Mouse (Mus musculus) MEL (cell line): ENCODE measurements around the gene Tmem115. TPM values are rescaled to one million over a fixed set of nuclear protein-coding genes. Genes with fewer than 3 reads are reported as not detected.

Source experiments
- DNase-seq: peaks from one replicate; pipeline ENCODE4 v3.0.0; 2011; ENCODE audit warnings: low read depth, low spot score
- H3K27ac ChIP-seq: 2 replicates; pipeline ENCODE4 v1.5.1; 2012; ENCODE audit warnings: low read depth, mild to moderate bottlenecking, control low read depth, low read length, moderate library complexity; ENCODE audit not compliant: control insufficient read depth
- H3K27me3 ChIP-seq, 2 experiments: fragments of 150-350 bp in 1 of 2; sonication (generic) in 1 of 2; 2 replicates each; pipeline ENCODE4 v1.6.1; 2012; ENCODE audit warnings: low read length in 2 of 2, mild to moderate bottlenecking in 2 of 2, improper control_type of control experiment in 1 of 2, moderate library complexity in 1 of 2; ENCODE audit not compliant: insufficient read depth in 2 of 2, control insufficient read depth in 1 of 2
- H3K36me3 ChIP-seq, 2 experiments: 2 replicates each; pipeline ENCODE4 v1.6.1; 2012 to 2014; ENCODE audit warnings: low read length in 2 of 2, improper control_type of control experiment in 1 of 2, inconsistent platforms in 1 of 2, mild to moderate bottlenecking in 1 of 2; ENCODE audit not compliant: insufficient read depth in 2 of 2, control insufficient read depth in 1 of 2
- H3K4me1 ChIP-seq, 2 experiments: fragments of 150-350 bp in 1 of 2; sonication (generic) in 1 of 2; 2 replicates each; pipeline ENCODE4 v1.6.1; 2012; ENCODE audit warnings: low read length in 2 of 2, improper control_type of control experiment in 1 of 2, mild to moderate bottlenecking in 1 of 2; ENCODE audit not compliant: insufficient read depth in 2 of 2, control insufficient read depth in 1 of 2
- H3K4me3 ChIP-seq, 2 experiments: fragments of 150-350 bp in 1 of 2; sonication (generic) in 1 of 2; 2 replicates each; pipeline ENCODE4 v1.5.1; 2012; ENCODE audit warnings: low read depth in 2 of 2, low read length in 2 of 2, mild to moderate bottlenecking in 2 of 2, moderate library complexity in 2 of 2, control low read depth in 1 of 2, improper control_type of control experiment in 1 of 2; ENCODE audit not compliant: control insufficient read depth in 1 of 2, insufficient read depth in 1 of 2
- H3K79me2 ChIP-seq: 2 replicates; pipeline ENCODE4 v1.6.1; 2012; ENCODE audit warnings: mild to moderate bottlenecking, low read length, moderate library complexity; ENCODE audit not compliant: control insufficient read depth, poor library complexity, insufficient read depth
- H3K9ac ChIP-seq: 2 replicates; pipeline ENCODE4 v1.6.1; 2012; ENCODE audit warnings: low read depth, mild to moderate bottlenecking, control low read depth, low read length, moderate library complexity; ENCODE audit not compliant: control insufficient read depth, poor library complexity, severe bottlenecking
- H3K9me3 ChIP-seq: fragments of 150-350 bp; sonication (generic); replicated peaks from 2 replicates; pipeline ENCODE4 v1.6.1; 2012; ENCODE audit warnings: mild to moderate bottlenecking, low read length, improper control_type of control experiment, moderate library complexity; ENCODE audit not compliant: insufficient read depth
- BHLHE40 ChIP-seq: IDR thresholded peaks from 2 replicates; pipeline ENCODE4 v1.6.1; 2012; ENCODE audit warnings: low read depth, mild to moderate bottlenecking, inconsistent platforms, low read length, improper control_type of control experiment, borderline replicate concordance
- CHD1 ChIP-seq: IDR thresholded peaks from 2 replicates; pipeline ENCODE4 v1.6.1; 2012; ENCODE audit warnings: low read depth, mild to moderate bottlenecking, inconsistent platforms, low read length, improper control_type of control experiment
- CHD2 ChIP-seq: IDR thresholded peaks from 2 replicates; pipeline ENCODE4 v1.6.1; 2011; ENCODE audit warnings: low read length, improper control_type of control experiment
- CTCF ChIP-seq, 3 experiments: IDR thresholded peaks in 2 of 3; conservative IDR thresholded peaks in 1 of 3; 2 replicates each; pipeline ENCODE4 v1.5.1; 2011 to 2012; ENCODE audit warnings: low read length in 3 of 3, low read depth in 2 of 3, mild to moderate bottlenecking in 2 of 3, improper control_type of control experiment in 1 of 3, inconsistent platforms in 1 of 3, mixed read lengths in 1 of 3, moderate library complexity in 1 of 3; ENCODE audit not compliant: control insufficient read depth in 1 of 3, insufficient read depth in 1 of 3, poor library complexity in 1 of 3, severe bottlenecking in 1 of 3
- E2F4 ChIP-seq: IDR thresholded peaks from 2 replicates; pipeline ENCODE4 v1.6.1; 2011; ENCODE audit warnings: low read depth, low read length, improper control_type of control experiment, borderline replicate concordance
- ELF1 ChIP-seq: IDR thresholded peaks from 2 replicates; pipeline ENCODE4 v1.6.1; 2014; ENCODE audit warnings: low read depth, mild to moderate bottlenecking, inconsistent platforms, low read length, improper control_type of control experiment, moderate library complexity
- EP300 ChIP-seq, 2 experiments: IDR thresholded peaks; 2 replicates each; pipeline ENCODE4 v1.6.1; 2011; ENCODE audit warnings: improper control_type of control experiment in 2 of 2, low read length in 2 of 2, low read depth in 1 of 2, mild to moderate bottlenecking in 1 of 2
- GATA1 ChIP-seq: IDR thresholded peaks from 2 replicates; pipeline ENCODE4 v1.6.1; 2011; ENCODE audit warnings: low read depth, low read length, improper control_type of control experiment
- JUND ChIP-seq: IDR thresholded peaks from 2 replicates; pipeline ENCODE4 v1.6.1; 2011; ENCODE audit warnings: low read depth, mild to moderate bottlenecking, improper control_type of control experiment, low read length
- KAT2A ChIP-seq: conservative IDR thresholded peaks from 2 replicates; pipeline ENCODE4 v1.6.1; 2012; ENCODE audit warnings: low read depth, low read length, improper control_type of control experiment, inconsistent platforms
- MAX ChIP-seq: IDR thresholded peaks from 2 replicates; pipeline ENCODE4 v1.6.1; 2011; ENCODE audit warnings: low read length, improper control_type of control experiment
- MAZ ChIP-seq: IDR thresholded peaks from 2 replicates; pipeline ENCODE4 v1.6.1; 2012; ENCODE audit warnings: low read depth, mild to moderate bottlenecking, inconsistent platforms, low read length, improper control_type of control experiment
- MEF2A ChIP-seq: IDR thresholded peaks from 2 replicates; pipeline ENCODE4 v1.6.1; 2014; ENCODE audit warnings: low read depth, mild to moderate bottlenecking, inconsistent platforms, low read length, improper control_type of control experiment; ENCODE audit not compliant: poor library complexity, insufficient replicate concordance, severe bottlenecking; ENCODE audit errors: extremely low read depth
- MXI1 ChIP-seq: IDR thresholded peaks from 2 replicates; pipeline ENCODE4 v1.6.1; 2011; ENCODE audit warnings: mild to moderate bottlenecking, low read depth, low read length, improper control_type of control experiment
- MYB ChIP-seq: IDR thresholded peaks from 2 replicates; pipeline ENCODE4 v1.6.1; 2011; ENCODE audit warnings: mild to moderate bottlenecking, low read depth, low read length, improper control_type of control experiment
- NELFE ChIP-seq: IDR thresholded peaks from 2 replicates; pipeline ENCODE4 v1.6.1; 2011; ENCODE audit warnings: low read depth, low read length, improper control_type of control experiment
- NRF1 ChIP-seq: IDR thresholded peaks from 2 replicates; pipeline ENCODE4 v1.6.1; 2014; ENCODE audit warnings: low read depth, mild to moderate bottlenecking, inconsistent platforms, low read length, improper control_type of control experiment, moderate library complexity; ENCODE audit not compliant: poor library complexity, insufficient read depth, severe bottlenecking
- POLR2AphosphoS5 ChIP-seq: IDR thresholded peaks from 2 replicates; pipeline ENCODE4 v1.6.1; 2012; ENCODE audit warnings: low read depth, borderline replicate concordance, mild to moderate bottlenecking, inconsistent platforms, low read length, moderate library complexity, mixed read lengths
- RAD21 ChIP-seq: IDR thresholded peaks from 2 replicates; pipeline ENCODE4 v1.6.1; 2011; ENCODE audit warnings: mild to moderate bottlenecking, low read depth, low read length, improper control_type of control experiment
- RCOR1 ChIP-seq: IDR thresholded peaks from 2 replicates; pipeline ENCODE4 v1.6.1; 2012; ENCODE audit warnings: low read depth, mild to moderate bottlenecking, inconsistent platforms, low read length, improper control_type of control experiment
- SIN3A ChIP-seq: IDR thresholded peaks from 2 replicates; pipeline ENCODE4 v1.6.1; 2012; ENCODE audit warnings: low read length, improper control_type of control experiment, inconsistent platforms
- SMC3 ChIP-seq: IDR thresholded peaks from 2 replicates; pipeline ENCODE4 v1.6.1; 2011; ENCODE audit warnings: low read depth, low read length, improper control_type of control experiment
- TAL1 ChIP-seq: IDR thresholded peaks from 2 replicates; pipeline ENCODE4 v1.6.1; 2012; ENCODE audit warnings: mild to moderate bottlenecking, inconsistent platforms, low read length, moderate library complexity, mixed read lengths
- TBP ChIP-seq: IDR thresholded peaks from 2 replicates; pipeline ENCODE4 v1.8.0; 2011; ENCODE audit warnings: low read depth, low read length, improper control_type of control experiment
- UBTF ChIP-seq: IDR thresholded peaks from 2 replicates; pipeline ENCODE4 v1.6.1; 2012; ENCODE audit warnings: low read depth, mild to moderate bottlenecking, inconsistent platforms, low read length, improper control_type of control experiment, moderate library complexity, borderline replicate concordance; ENCODE audit not compliant: insufficient read depth
- USF1 ChIP-seq: IDR thresholded peaks from 2 replicates; pipeline ENCODE4 v1.6.1; 2014; ENCODE audit warnings: low read depth, mild to moderate bottlenecking, inconsistent platforms, low read length, improper control_type of control experiment, moderate library complexity
- USF2 ChIP-seq, 2 experiments: IDR thresholded peaks; 2 replicates each; pipeline ENCODE4 v1.6.1; 2011 to 2012; ENCODE audit warnings: improper control_type of control experiment in 2 of 2, low read length in 2 of 2, borderline replicate concordance in 1 of 2, inconsistent platforms in 1 of 2, low read depth in 1 of 2, mild to moderate bottlenecking in 1 of 2; ENCODE audit not compliant: insufficient read depth in 1 of 2
- ZC3H11A ChIP-seq: IDR thresholded peaks from 2 replicates; pipeline ENCODE4 v1.6.1; 2012; ENCODE audit warnings: low read depth, mild to moderate bottlenecking, inconsistent platforms, low read length, improper control_type of control experiment
- ZMIZ1 ChIP-seq: IDR thresholded peaks from 2 replicates; pipeline ENCODE4 v1.6.1; 2012; ENCODE audit warnings: low read depth, mild to moderate bottlenecking, inconsistent platforms, low read length, improper control_type of control experiment, moderate library complexity
- ZNF384 ChIP-seq: IDR thresholded peaks from 2 replicates; pipeline ENCODE4 v1.6.1; 2012; ENCODE audit warnings: low read depth, mild to moderate bottlenecking, inconsistent platforms, low read length, improper control_type of control experiment
- polyA plus RNA-seq, 2 experiments: library from polyadenylated mRNA; stranded (reverse) in 1 of 2; unstranded in 1 of 2; fragments of >175 nt in 1 of 2; fragments of >200 nt in 1 of 2; gene quantifications; 2 replicates each; pipeline versions ENCODE4 v1.2.1 to v1.2.4; 2012; ENCODE audit warnings: low replicate concordance in 2 of 2, low read depth in 1 of 2; ENCODE audit not compliant: insufficient read length in 2 of 2, insufficient read depth in 1 of 2, missing spikeins in 1 of 2
- total RNA-seq: library from RNA; depleted of rRNA; stranded (reverse); fragments of 300-350 nt; gene quantifications from 2 replicates; pipeline ENCODE4 v1.2.3, GENCODE M21; 2012

Gene Tmem115
- total and polyA plus RNA-seq, 3 experiments: 34.6 to 39.3 TPM; not detected in 1

DNA sequence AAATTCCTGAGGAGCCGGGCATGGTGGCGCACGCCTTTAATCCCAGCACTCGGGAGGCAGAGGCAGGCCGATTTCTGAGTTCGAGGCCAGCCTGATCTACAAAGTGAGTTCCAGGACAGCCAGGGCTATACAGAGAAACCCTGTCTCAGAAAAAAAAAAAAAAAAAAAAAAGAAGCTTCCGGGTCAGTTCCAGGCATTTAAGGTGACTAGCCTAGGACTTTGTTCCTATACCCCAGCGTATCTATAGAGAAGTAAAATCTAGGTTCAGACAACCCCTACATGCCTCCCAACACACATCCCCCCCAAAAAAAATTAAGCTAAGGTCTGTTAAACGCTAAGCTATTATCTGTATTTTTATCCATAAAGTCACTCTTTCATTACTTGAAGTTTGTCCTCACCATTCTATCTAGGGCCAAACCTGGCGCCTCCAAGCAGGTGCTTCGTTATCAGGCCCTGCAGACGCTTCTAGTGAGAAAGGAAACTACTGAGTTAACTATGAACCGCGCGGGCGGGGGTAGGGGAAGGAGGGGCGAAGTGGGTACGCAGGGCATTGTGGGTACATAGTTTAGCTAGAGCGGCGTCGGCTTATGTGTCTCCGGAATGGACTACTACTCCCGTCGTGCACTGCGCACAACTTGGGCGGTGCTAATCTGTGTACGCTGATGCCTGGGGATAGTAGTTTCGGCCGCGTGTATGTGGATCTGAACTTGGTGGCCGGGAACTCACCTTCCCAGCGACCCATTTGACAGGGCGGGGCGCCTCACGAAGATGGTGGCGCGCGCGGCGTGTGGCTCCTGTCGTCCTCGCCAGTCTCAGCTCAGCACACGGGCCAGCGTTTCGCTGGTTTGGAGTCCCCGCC, 53.5 kb downstream of the Tmem115 start, which contains the start of gene Ifrd2 (continued):
- no peak; the same call in 1 of the 2 replicates for TF ChIP-seq ELF1
- TF ChIP-seq USF1: no peak
- TF ChIP-seq MAX: no peak
- TF ChIP-seq CHD1: no peak
- peak; percentile 89 for TF ChIP-seq ZNF384

DNA sequence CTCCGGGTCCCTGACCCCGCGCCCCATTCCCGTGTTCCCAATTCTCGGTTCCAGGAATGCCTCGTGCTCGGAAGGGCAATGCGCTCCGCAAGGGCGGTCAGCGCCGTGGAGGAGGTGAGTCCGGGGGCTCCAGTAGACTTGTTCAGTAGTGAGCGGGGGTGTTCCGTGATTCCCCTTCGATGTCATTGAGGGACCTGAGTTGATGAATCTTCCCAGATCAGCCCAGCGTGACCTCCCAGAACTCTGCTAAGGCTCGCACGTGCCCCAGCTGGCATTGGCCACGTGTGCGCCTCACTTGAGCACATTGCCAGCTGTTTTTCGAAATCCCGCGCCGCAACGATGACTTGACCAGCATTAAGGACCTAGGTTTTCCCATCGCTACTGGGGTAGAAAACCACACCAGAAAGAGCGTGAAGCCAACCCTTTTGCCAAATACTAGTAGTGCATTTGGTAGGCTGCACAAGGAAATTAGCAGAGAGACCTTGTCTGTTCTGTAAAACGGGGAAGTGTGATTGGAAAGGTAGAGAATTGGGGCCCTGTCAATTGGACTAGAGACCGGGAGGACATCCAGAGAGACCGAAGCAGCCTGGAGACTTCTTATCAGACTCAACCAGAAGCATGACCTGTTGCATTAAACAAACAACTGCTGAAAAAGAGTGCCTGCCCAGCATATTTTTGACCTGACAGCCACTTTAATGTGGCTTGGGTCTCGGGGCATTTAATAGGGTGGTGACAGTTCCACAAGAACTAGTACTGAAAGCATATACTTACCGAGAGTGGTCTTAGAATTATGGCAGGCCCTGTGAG, 54.3 kb downstream of the Tmem115 start:
- Histone ChIP-seq H3K36me3 (peaks cover 5 to 27% of the 10 kb centered on the region in 2 experiments; a peak in 3 of 4 replicates), H3K4me3 (peak overlapping the region; percentile 55 to 86), H3K9ac (peak overlapping the region; percentile 99), H3K4me1 (peaks cover 16 to 26% of the 10 kb centered on the region in 2 experiments; a peak in 3 of 4 replicates), H3K27ac (peak overlapping the region; percentile 99), H3K27me3 (no peaks in the 10 kb centered on the region), H3K9me3 (no peaks in the 10 kb centered on the region), H3K79me2 (peaks cover 40% of the 10 kb centered on the region)
- peak; percentile 84 for DNase-seq
- TF ChIP-seq ZNF384 (no peak), KAT2A (peak; percentile 34; the same call in 1 of the 2 replicates), ZMIZ1 (no peak), SIN3A (peak; percentile 50), MYB (no peak), E2F4 (no peak), RAD21 (no peak), NRF1 (no peak), USF2 (IDR thresholded peaks at IDR 0.05; ENCODE audit: borderline replicate concordance in 1 of 2, insufficient read depth in 1 of 2, low read depth in 1 of 2, low read length in 2 of 2) (no peak), MEF2A (no peak), MXI1 (peak; percentile 97), TAL1 (peak; percentile 93), UBTF (no peak), NELFE (no peak), CHD2 (no peak), ZC3H11A (no peak), BHLHE40 (peak; percentile 96), CTCF (IDR thresholded peaks at IDR 0.05 in 2 of 3, conservative IDR thresholded peaks at IDR 0.05 in 1 of 3; ENCODE audit: control insufficient read depth in 1 of 3, insufficient read depth in 1 of 3, low read depth in 2 of 3, low read length in 3 of 3, poor library complexity in 1 of 3, severe bottlenecking in 1 of 3) (no peak), USF1 (peak; percentile 75), SMC3 (no peak), POLR2AphosphoS5 (0 out of 2 replicates have a peak, but pooled peaks have one; percentile 9), GATA1 (peak; percentile 71), RCOR1 (no peak), JUND (no peak), CHD1 (peak; percentile 90; the same call in 1 of the 2 replicates), TBP (peak; percentile 26; the same call in 1 of the 2 replicates), MAZ (no peak), EP300 (IDR thresholded peaks at IDR 0.05; ENCODE audit: low read depth in 1 of 2, low read length in 2 of 2) (peak; percentile 32 to 52; a peak in 2 of 4 replicates)
